Mouse (Mus musculus): ENCODE data around the gene Slc41a1. TPM values are rescaled to one million over a fixed set of nuclear protein-coding genes. Genes with fewer than 3 reads are reported as not detected.
"Not testable (repeated sequence)": the region's sequence is repeated elsewhere in the genome, so short reads cannot be mapped to it uniquely, and the experiment has no call there.

Gene Slc41a1
- polyA plus RNA-seq, 1 experiment from 2014 or later, result 11.2 TPM

GRCm38 (mm10) chr1:131809651-131810050 is 17.6 kb upstream of the Slc41a1 start:
- H3K4me3 ChIP-seq (ENCODE audit: low read length), result no peak overlapping the region
- H3K4me1 ChIP-seq (ENCODE audit: control insufficient read depth, insufficient read depth, low read length), result no peaks in the 10 kb centered on the region
- H3K36me3 ChIP-seq (ENCODE audit: control insufficient read depth, insufficient read depth, low read length), result no peaks in the 10 kb centered on the region
- no peak overlapping the region for H3K4me2 ChIP-seq (replicated peaks; ENCODE audit: low read depth, low read length)
- H3K9ac ChIP-seq (ENCODE audit: low read depth, low read length), result no peak overlapping the region
- H3K27ac ChIP-seq (ENCODE audit: low read depth, low read length), result no peak overlapping the region
- WGBS, result 74% methylated on average over 2 of the region's 2 CpGs
- no peaks in the 10 kb centered on the region for H3K9me3 ChIP-seq (ENCODE audit: control insufficient read depth, low read length)
- ATAC-seq (ENCODE audit: low FRiP score, low TSS enrichment), result no peak
- no peaks in the 10 kb centered on the region for H3K27me3 ChIP-seq (ENCODE audit: control insufficient read depth, insufficient read depth, low read length)

GRCm38 (mm10) chr1:131811393-131811792 is 15.9 kb upstream of the Slc41a1 start:
- Histone ChIP-seq H3K27ac (ENCODE audit: low read depth, low read length) (no peak overlapping the region), H3K4me3 (ENCODE audit: low read length) (no peak overlapping the region), H3K36me3 (ENCODE audit: control insufficient read depth, insufficient read depth, low read length) (no peaks in the 10 kb centered on the region), H3K9ac (ENCODE audit: low read depth, low read length) (no peak overlapping the region), H3K9me3 (ENCODE audit: control insufficient read depth, low read length) (no peaks in the 10 kb centered on the region), H3K4me1 (ENCODE audit: control insufficient read depth, insufficient read depth, low read length) (no peaks in the 10 kb centered on the region), H3K4me2 (replicated peaks; ENCODE audit: low read depth, low read length) (no peak overlapping the region), H3K27me3 (ENCODE audit: control insufficient read depth, insufficient read depth, low read length) (no peaks in the 10 kb centered on the region)
- ATAC-seq (ENCODE audit: low FRiP score, low TSS enrichment), result no peak
- 71% methylated on average over 1 of the region's 1 CpGs for WGBS

- Histone ChIP-seq H3K9me3 (ENCODE audit: control insufficient read depth, low read length) (no peaks in the 10 kb centered on the region), H3K27ac (ENCODE audit: low read depth, low read length) (no peak overlapping the region), H3K4me2 (replicated peaks; ENCODE audit: low read depth, low read length) (no peak overlapping the region), H3K4me3 (ENCODE audit: low read length) (no peak overlapping the region), H3K4me1 (ENCODE audit: control insufficient read depth, insufficient read depth, low read length) (no peaks in the 10 kb centered on the region), H3K9ac (ENCODE audit: low read depth, low read length) (no peak overlapping the region), H3K36me3 (ENCODE audit: control insufficient read depth, insufficient read depth, low read length) (no peaks in the 10 kb centered on the region), H3K27me3 (ENCODE audit: control insufficient read depth, insufficient read depth, low read length) (no peaks in the 10 kb centered on the region)
- WGBS, result 51% methylated on average over 9 of the region's 9 CpGs
- ATAC-seq (ENCODE audit: low FRiP score, low TSS enrichment), result no peak
Observed at GRCm38 (mm10) chr1:131812006-131812405, 15.3 kb upstream of the Slc41a1 start.

- no peak overlapping the region for H3K4me2 ChIP-seq (replicated peaks; ENCODE audit: low read depth, low read length)
- H3K36me3 ChIP-seq (ENCODE audit: control insufficient read depth, insufficient read depth, low read length), result no peaks in the 10 kb centered on the region
- ATAC-seq (ENCODE audit: low FRiP score, low TSS enrichment), result no peak
- no peak overlapping the region for H3K27ac ChIP-seq (ENCODE audit: low read depth, low read length)
- 89% methylated on average over 9 of the region's 9 CpGs for WGBS
- no peak overlapping the region for H3K9ac ChIP-seq (ENCODE audit: low read depth, low read length)
- H3K4me1 ChIP-seq (ENCODE audit: control insufficient read depth, insufficient read depth, low read length), result no peaks in the 10 kb centered on the region
- no peak overlapping the region for H3K4me3 ChIP-seq (ENCODE audit: low read length)
- no peaks in the 10 kb centered on the region for H3K27me3 ChIP-seq (ENCODE audit: control insufficient read depth, insufficient read depth, low read length)
- no peaks in the 10 kb centered on the region for H3K9me3 ChIP-seq (ENCODE audit: control insufficient read depth, low read length)
Observed at GRCm38 (mm10) chr1:131812631-131813295, 14.5 kb upstream of the Slc41a1 start.

GRCm38 (mm10) chr1:131813731-131814130 is 13.6 kb upstream of the Slc41a1 start:
- ATAC-seq (ENCODE audit: low FRiP score, low TSS enrichment), result no peak
- no peaks in the 10 kb centered on the region for H3K27me3 ChIP-seq (ENCODE audit: control insufficient read depth, insufficient read depth, low read length)
- no peak overlapping the region for H3K9ac ChIP-seq (ENCODE audit: low read depth, low read length)
- no peak overlapping the region for H3K4me3 ChIP-seq (ENCODE audit: low read length)
- no peaks in the 10 kb centered on the region for H3K36me3 ChIP-seq (ENCODE audit: control insufficient read depth, insufficient read depth, low read length)
- H3K4me2 ChIP-seq (replicated peaks; ENCODE audit: low read depth, low read length), result no peak overlapping the region
- 90% methylated on average over 4 of the region's 4 CpGs for WGBS
- H3K4me1 ChIP-seq (ENCODE audit: control insufficient read depth, insufficient read depth, low read length), result no peaks in the 10 kb centered on the region
- no peak overlapping the region for H3K27ac ChIP-seq (ENCODE audit: low read depth, low read length)
- no peaks in the 10 kb centered on the region for H3K9me3 ChIP-seq (ENCODE audit: control insufficient read depth, low read length)

GRCm38 (mm10) chr1:131814191-131814590 is 13.1 kb upstream of the Slc41a1 start:
- no peaks in the 10 kb centered on the region for H3K9me3 ChIP-seq (ENCODE audit: control insufficient read depth, low read length)
- H3K36me3 ChIP-seq (ENCODE audit: control insufficient read depth, insufficient read depth, low read length), result no peaks in the 10 kb centered on the region
- no peak overlapping the region for H3K4me2 ChIP-seq (replicated peaks; ENCODE audit: low read depth, low read length)
- no peaks in the 10 kb centered on the region for H3K4me1 ChIP-seq (ENCODE audit: control insufficient read depth, insufficient read depth, low read length)
- H3K27ac ChIP-seq (ENCODE audit: low read depth, low read length), result no peak overlapping the region
- no peaks in the 10 kb centered on the region for H3K27me3 ChIP-seq (ENCODE audit: control insufficient read depth, insufficient read depth, low read length)
- H3K4me3 ChIP-seq (ENCODE audit: low read length), result no peak overlapping the region
- no peak for ATAC-seq (ENCODE audit: low FRiP score, low TSS enrichment)
- no peak overlapping the region for H3K9ac ChIP-seq (ENCODE audit: low read depth, low read length)
- 92% methylated on average over 3 of the region's 3 CpGs for WGBS

GRCm38 (mm10) chr1:131816886-131817285 is 10.4 kb upstream of the Slc41a1 start:
- no peaks in the 10 kb centered on the region for H3K4me1 ChIP-seq (ENCODE audit: control insufficient read depth, insufficient read depth, low read length)
- no peak overlapping the region for H3K9ac ChIP-seq (ENCODE audit: low read depth, low read length)
- H3K4me2 ChIP-seq (replicated peaks; ENCODE audit: low read depth, low read length), result no peak overlapping the region
- WGBS, result 80% methylated on average over 6 of the region's 6 CpGs
- no peak for ATAC-seq (ENCODE audit: low FRiP score, low TSS enrichment)
- no peaks in the 10 kb centered on the region for H3K9me3 ChIP-seq (ENCODE audit: control insufficient read depth, low read length)
- H3K27me3 ChIP-seq (ENCODE audit: control insufficient read depth, insufficient read depth, low read length), result no peaks in the 10 kb centered on the region
- no peaks in the 10 kb centered on the region for H3K36me3 ChIP-seq (ENCODE audit: control insufficient read depth, insufficient read depth, low read length)
- no peak overlapping the region for H3K4me3 ChIP-seq (ENCODE audit: low read length)
- no peak overlapping the region for H3K27ac ChIP-seq (ENCODE audit: low read depth, low read length)

- not testable (repeated sequence) for H3K36me3 ChIP-seq (ENCODE audit: control insufficient read depth, insufficient read depth, low read length); H3K4me1 ChIP-seq (ENCODE audit: control insufficient read depth, insufficient read depth, low read length); H3K9me3 ChIP-seq (ENCODE audit: control insufficient read depth, low read length); H3K9ac ChIP-seq (ENCODE audit: low read depth, low read length); H3K27ac ChIP-seq (ENCODE audit: low read depth, low read length); H3K4me2 ChIP-seq (replicated peaks; ENCODE audit: low read depth, low read length); ATAC-seq (ENCODE audit: low FRiP score, low TSS enrichment); H3K4me3 ChIP-seq (ENCODE audit: low read length); H3K27me3 ChIP-seq (ENCODE audit: control insufficient read depth, insufficient read depth, low read length)
- WGBS, result 79% methylated on average over 8 of the region's 9 CpGs
Observed at GRCm38 (mm10) chr1:131820353-131820752, 6.9 kb upstream of the Slc41a1 start.

GRCm38 (mm10) chr1:131820887-131821328 is 6.4 kb upstream of the Slc41a1 start:
- no peak overlapping the region for H3K4me3 ChIP-seq (ENCODE audit: low read length)
- no peaks in the 10 kb centered on the region for H3K36me3 ChIP-seq (ENCODE audit: control insufficient read depth, insufficient read depth, low read length)
- no peak overlapping the region for H3K27ac ChIP-seq (ENCODE audit: low read depth, low read length)
- no peak overlapping the region for H3K9ac ChIP-seq (ENCODE audit: low read depth, low read length)
- 77% methylated on average over 10 of the region's 10 CpGs for WGBS
- H3K4me1 ChIP-seq (ENCODE audit: control insufficient read depth, insufficient read depth, low read length), result no peaks in the 10 kb centered on the region
- no peak for ATAC-seq (ENCODE audit: low FRiP score, low TSS enrichment)
- no peaks in the 10 kb centered on the region for H3K9me3 ChIP-seq (ENCODE audit: control insufficient read depth, low read length)
- no peaks in the 10 kb centered on the region for H3K27me3 ChIP-seq (ENCODE audit: control insufficient read depth, insufficient read depth, low read length)
- no peak overlapping the region for H3K4me2 ChIP-seq (replicated peaks; ENCODE audit: low read depth, low read length)
